Mouse (Mus musculus) stomach, postnatal 0 days (tissue): ENCODE data around the gene Baiap2.

Source experiments
- CTCF ChIP-seq: IDR thresholded peaks from 2 replicates; pipeline ENCODE4 v1.5.1; 2016; ENCODE audit warnings: antibody characterized with exemption, low read depth, mild to moderate bottlenecking, moderate library complexity
- EP300 ChIP-seq: optimal IDR thresholded peaks from 2 replicates; pipeline ENCODE3; 2016; ENCODE audit warnings: antibody characterized with exemption

GRCm38 (mm10) chr11:119981769-119982168 is 39.2 kb downstream of the Baiap2 start:
- TF ChIP-seq CTCF (no peak), EP300 (no peak)
